Mouse (Mus musculus): Measurements from ENCODE around the gene Mycl. TPM values are rescaled to one million over a fixed set of nuclear protein-coding genes. Genes with fewer than 3 reads are reported as not detected.

Gene Mycl
- total and polyA plus RNA-seq, 3 experiments: 0.38 to 0.51 (median 0.44) TPM

DNA sequence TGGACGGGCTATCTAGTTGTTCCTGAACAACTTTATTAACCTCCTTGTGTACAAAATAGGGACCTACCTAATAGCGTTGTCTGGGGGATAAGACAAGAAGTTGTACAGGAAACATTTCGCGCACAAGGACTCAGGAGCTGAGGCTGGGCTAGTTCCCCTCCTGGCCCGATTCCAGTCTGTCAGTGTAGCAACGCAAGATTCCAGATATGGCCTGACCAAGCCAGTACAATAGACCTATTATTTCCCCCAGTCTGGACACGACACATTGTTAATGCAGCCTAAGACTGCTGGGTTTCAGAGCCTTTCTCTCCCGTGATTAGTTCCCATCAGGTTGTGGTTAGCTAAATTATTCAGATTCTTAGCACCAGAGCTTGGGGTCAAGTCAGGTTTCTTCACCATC, 32.7 kb upstream of the Mycl start:
- Histone ChIP-seq H3K4me2 (ENCODE audit: insufficient read depth, low read depth, poor library complexity, severe bottlenecking) (no peak overlapping the region), H3K27ac (ENCODE audit: insufficient read depth, low read depth) (no peak overlapping the region), H3K9me3 (replicated peaks; ENCODE audit: low read length) (no peaks in the 10 kb centered on the region), H3K79me2 (replicated peaks; ENCODE audit: control insufficient read depth, extremely low read depth, insufficient read depth, poor library complexity, severe bottlenecking) (peaks cover 24% of the 10 kb centered on the region), H3K4me3 (replicated peaks in 1 of 3; ENCODE audit: low read depth in 2 of 3, low read length in 2 of 3, poor library complexity in 1 of 3) (no peak overlapping the region), H3K27me3 (replicated peaks) (no peaks in the 10 kb centered on the region), H3K9ac (ENCODE audit: insufficient read depth, low read depth) (no peak overlapping the region), H3K4me1 (ENCODE audit: control insufficient read depth in 1 of 2, insufficient read depth in 2 of 2) (peaks cover 6 to 21% of the 10 kb centered on the region in 2 experiments; a peak in 3 of 4 replicates), H3K36me3 (replicated peaks in 1 of 2; ENCODE audit: control insufficient read depth in 1 of 2, insufficient read depth in 1 of 2, low read length in 1 of 2) (peaks cover 8 to 26% of the 10 kb centered on the region in 2 experiments)
- TF ChIP-seq MEF2A (IDR thresholded peaks at IDR 0.05; ENCODE audit: borderline replicate concordance, low read depth, low read length) (no peak), MAFK (IDR thresholded peaks at IDR 0.05; ENCODE audit: insufficient replicate concordance, low read length) (no peak), CHD2 (IDR thresholded peaks at IDR 0.05; ENCODE audit: low read length) (no peak), BHLHE40 (IDR thresholded peaks at IDR 0.05; ENCODE audit: low read depth, low read length) (no peak), CHD1 (IDR thresholded peaks at IDR 0.05; ENCODE audit: low read depth, low read length) (no peak), TBP (conservative IDR thresholded peaks at IDR 0.05; ENCODE audit: low read depth, low read length) (no peak), MYC (IDR thresholded peaks at IDR 0.05; ENCODE audit: low read depth, low read length) (no peak), UBTF (IDR thresholded peaks at IDR 0.05; ENCODE audit: low read depth, low read length) (no peak), ZC3H11A (IDR thresholded peaks at IDR 0.05; ENCODE audit: low read depth, low read length) (no peak), KAT2A (IDR thresholded peaks at IDR 0.05; ENCODE audit: insufficient replicate concordance, low read length) (no peak), NELFE (IDR thresholded peaks at IDR 0.05; ENCODE audit: low read depth, low read length) (no peak), JUND (conservative IDR thresholded peaks at IDR 0.05; ENCODE audit: low read depth, low read length) (no peak), CTCF (conservative IDR thresholded peaks at IDR 0.05 in 1 of 2, IDR thresholded peaks at IDR 0.05 in 1 of 2; ENCODE audit: low read depth in 2 of 2, low read length in 2 of 2) (no peak), PAX5 (IDR thresholded peaks at IDR 0.05; ENCODE audit: low read length) (no peak)
- dilution Hi-C loops (cut with MboI; ENCODE audit: extremely low pct_ligation_motif_present, extremely low pct_unique_long_range_greater_than_20kb, low sequenced_read_pairs) (no loop called here), in situ Hi-C loops (cut with MboI; ENCODE audit: low pct_ligation_motif_present, low pct_unique_long_range_greater_than_20kb, low sequenced_read_pairs) (no loop called here)
- no peak for DNase-seq (ENCODE audit: extremely low read depth)

DNA sequence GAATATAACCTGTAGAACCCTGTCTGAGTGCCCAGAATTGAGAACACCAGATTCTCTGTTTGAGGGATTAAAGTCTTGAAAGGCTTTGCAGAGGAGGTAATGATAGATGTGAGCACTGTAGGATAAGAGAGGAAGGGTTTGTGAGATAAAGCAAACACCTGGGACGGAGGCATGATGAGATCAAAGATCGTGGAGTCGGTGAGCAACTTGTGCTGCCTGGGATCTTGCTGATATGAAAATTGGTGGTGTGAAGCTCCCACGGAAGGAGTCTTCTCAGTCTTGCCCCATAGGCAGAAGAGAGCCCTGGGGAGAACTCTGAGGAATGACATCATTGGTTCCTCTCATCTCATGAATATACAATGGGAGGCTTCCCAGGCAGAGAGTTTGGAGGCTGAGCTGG, 27.3 kb upstream of the Mycl start:
- H3K27me3 ChIP-seq (replicated peaks): no peaks in the 10 kb centered on the region
- no peak for DNase-seq (ENCODE audit: extremely low read depth)
- H3K79me2 ChIP-seq (replicated peaks; ENCODE audit: control insufficient read depth, extremely low read depth, insufficient read depth, poor library complexity, severe bottlenecking): no peaks in the 10 kb centered on the region
- no peaks in the 10 kb centered on the region for H3K9me3 ChIP-seq (replicated peaks; ENCODE audit: low read length)
- no peak overlapping the region for H3K4me2 ChIP-seq (ENCODE audit: insufficient read depth, low read depth, poor library complexity, severe bottlenecking)
- H3K27ac ChIP-seq (ENCODE audit: insufficient read depth, low read depth): no peak overlapping the region
- H3K4me3 ChIP-seq (replicated peaks in 1 of 3; ENCODE audit: low read depth in 2 of 3, low read length in 2 of 3, poor library complexity in 1 of 3): no peak overlapping the region
- TF ChIP-seq CTCF (conservative IDR thresholded peaks at IDR 0.05 in 1 of 2, IDR thresholded peaks at IDR 0.05 in 1 of 2; ENCODE audit: low read depth in 2 of 2, low read length in 2 of 2) (no peak), TBP (conservative IDR thresholded peaks at IDR 0.05; ENCODE audit: low read depth, low read length) (no peak), MAFK (IDR thresholded peaks at IDR 0.05; ENCODE audit: insufficient replicate concordance, low read length) (no peak), JUN (IDR thresholded peaks at IDR 0.05; ENCODE audit: insufficient read depth, low read depth, low read length) (no peak), UBTF (IDR thresholded peaks at IDR 0.05; ENCODE audit: low read depth, low read length) (no peak), ZC3H11A (IDR thresholded peaks at IDR 0.05; ENCODE audit: low read depth, low read length) (no peak), JUND (conservative IDR thresholded peaks at IDR 0.05; ENCODE audit: low read depth, low read length) (no peak), USF2 (conservative IDR thresholded peaks at IDR 0.05; ENCODE audit: low read depth, low read length) (no peak), MAZ (IDR thresholded peaks at IDR 0.05; ENCODE audit: low read depth, low read length) (no peak), POLR2A (IDR thresholded peaks at IDR 0.05; ENCODE audit: low read depth, low read length) (no peak), POLR2AphosphoS2 (IDR thresholded peaks at IDR 0.05; ENCODE audit: low read depth, low read length) (no peak)
- in situ Hi-C loops (cut with MboI; ENCODE audit: low pct_ligation_motif_present, low pct_unique_long_range_greater_than_20kb, low sequenced_read_pairs): no loop called here
- peaks cover 0 to 5% of the 10 kb centered on the region in 2 experiments; a peak in 1 of 4 replicates for H3K4me1 ChIP-seq (ENCODE audit: control insufficient read depth in 1 of 2, insufficient read depth in 2 of 2)
- peaks cover 0 to 1% of the 10 kb centered on the region in 2 experiments for H3K36me3 ChIP-seq (replicated peaks in 1 of 2; ENCODE audit: control insufficient read depth in 1 of 2, insufficient read depth in 1 of 2, low read length in 1 of 2)
- H3K9ac ChIP-seq (ENCODE audit: insufficient read depth, low read depth): no peak overlapping the region
- dilution Hi-C loops (cut with MboI; ENCODE audit: extremely low pct_ligation_motif_present, extremely low pct_unique_long_range_greater_than_20kb, low sequenced_read_pairs): no loop called here
